Mouse (Mus musculus): ENCODE measurements around the gene Prkab2. TPM values are rescaled to one million over a fixed set of nuclear protein-coding genes. Genes with fewer than 3 reads are reported as not detected.

Prkab2 gene
- polyA plus RNA-seq, 1 experiment from 2014 or later = 24.6 TPM

DNA sequence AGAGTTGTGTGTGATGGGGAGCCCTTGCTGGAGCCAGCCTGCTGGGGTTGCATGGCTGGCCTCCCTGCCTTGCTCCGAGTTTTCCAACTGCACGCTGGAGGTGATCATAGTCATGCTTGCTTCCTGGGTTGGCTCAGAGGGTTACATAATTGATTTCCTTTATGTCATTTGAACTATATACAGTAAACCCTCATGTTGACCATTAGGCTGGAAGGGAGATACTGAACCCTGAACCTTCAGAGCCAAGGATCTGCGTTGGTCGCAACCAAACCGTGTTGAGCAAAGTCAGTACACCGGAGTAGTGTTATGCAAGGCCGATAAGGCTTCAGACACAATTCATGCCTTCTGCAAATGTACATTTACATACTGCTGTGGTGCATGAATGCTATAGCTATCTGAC, 30.1 kb upstream of the Prkab2 start:
- peak overlapping the region; percentile 63 for H3K4me3 ChIP-seq
- no peak overlapping the region for H3K9ac ChIP-seq
- no peaks in the 10 kb centered on the region for H3K27me3 ChIP-seq (replicated peaks)
- H3K36me3 ChIP-seq = no peaks in the 10 kb centered on the region
- no peaks in the 10 kb centered on the region for H3K9me3 ChIP-seq (replicated peaks)
- peak overlapping the region; percentile 70 for H3K4me2 ChIP-seq
- H3K4me1 ChIP-seq (replicated peaks) = peaks cover 8% of the 10 kb centered on the region; the same call in 1 of the 2 replicates
- no peak for ATAC-seq (ENCODE audit: insufficient number of reproducible peaks, low FRiP score)
- WGBS = 72% methylated on average over 7 of the region's 7 CpGs
- no peak overlapping the region for H3K27ac ChIP-seq (ENCODE audit: poor library complexity, severe bottlenecking)

DNA sequence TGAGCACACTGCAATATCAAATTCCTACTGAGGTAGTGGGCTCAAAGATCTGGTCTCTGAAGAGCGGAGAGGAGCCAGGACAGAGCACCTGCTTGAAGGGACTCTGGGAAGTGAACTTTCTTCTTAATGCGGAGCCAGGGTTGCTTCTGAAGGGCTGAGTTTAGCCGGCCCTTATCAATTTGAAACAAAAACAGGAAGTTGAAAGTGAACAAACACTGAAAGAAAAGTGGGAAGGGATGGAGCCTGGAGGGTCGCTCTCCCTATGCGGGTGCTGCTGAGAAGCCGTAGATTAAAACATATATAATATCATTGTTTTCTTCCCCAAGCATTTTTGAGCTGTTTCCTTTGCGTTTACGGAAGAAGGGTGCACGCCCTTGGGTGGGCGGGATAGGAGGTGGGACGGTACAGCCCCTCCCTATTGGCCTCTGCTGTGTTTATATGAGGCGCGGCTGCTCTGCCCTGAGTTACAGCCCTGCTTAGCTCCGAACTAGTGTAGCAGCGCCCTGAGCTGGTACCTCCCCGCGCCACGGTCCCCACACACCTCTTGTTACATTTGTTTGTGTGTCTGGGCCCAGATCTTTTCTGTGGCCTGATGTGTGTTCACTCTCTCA, 29.5 kb upstream of the Prkab2 start, which contains the start of gene Fmo5:
Gene Fmo5 (plus strand): TSS at position 414 of the 611 bp plus-strand sequence.
- Histone ChIP-seq H3K9me3 (replicated peaks) (no peaks in the 10 kb centered on the region), H3K4me1 (replicated peaks) (peaks cover 8% of the 10 kb centered on the region; the same call in 1 of the 2 replicates), H3K4me2 (peak within 1 kb of the TSS; percentile 70), H3K27me3 (replicated peaks) (no peaks in the 10 kb centered on the region), H3K36me3 (no peaks in the 10 kb centered on the region), H3K27ac (ENCODE audit: poor library complexity, severe bottlenecking) (0 out of 2 replicates have a peak within 1 kb of the TSS, but pooled peaks have one; percentile 30), H3K9ac (peak within 1 kb of the TSS; percentile 64), H3K4me3 (peak within 1 kb of the TSS; percentile 63)
- WGBS = 2% methylated on average over 18 of the region's 18 CpGs
- ATAC-seq (ENCODE audit: insufficient number of reproducible peaks, low FRiP score) = peak; percentile 95

DNA sequence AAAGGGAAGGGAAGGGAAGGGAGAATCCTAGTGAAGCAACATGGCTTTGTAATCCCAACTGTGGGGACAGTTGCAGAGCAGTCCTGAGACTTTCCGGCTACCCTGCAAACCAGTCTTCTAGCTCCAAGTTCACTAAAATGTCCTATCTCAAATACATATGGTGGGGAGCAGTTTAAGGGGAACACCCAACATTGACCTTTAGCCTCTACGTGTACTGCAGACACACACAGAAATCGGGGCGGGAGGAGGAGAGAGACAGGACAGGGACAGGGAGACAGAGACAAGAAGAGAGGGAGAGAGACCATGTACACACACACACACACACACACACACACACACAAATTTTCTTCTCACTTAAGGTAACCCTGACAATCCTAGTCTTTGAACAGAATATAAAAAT, 28.1 kb upstream of the Prkab2 start:
- Histone ChIP-seq H3K27ac (ENCODE audit: poor library complexity, severe bottlenecking) (no peak overlapping the region), H3K4me2 (no peak overlapping the region), H3K9me3 (replicated peaks) (no peaks in the 10 kb centered on the region), H3K27me3 (replicated peaks) (no peaks in the 10 kb centered on the region), H3K9ac (no peak overlapping the region), H3K4me3 (no peak overlapping the region), H3K36me3 (no peaks in the 10 kb centered on the region), H3K4me1 (replicated peaks) (peaks cover 14% of the 10 kb centered on the region)
- ATAC-seq (ENCODE audit: insufficient number of reproducible peaks, low FRiP score) = no peak
- WGBS = 88% methylated on average over 4 of the region's 4 CpGs

DNA sequence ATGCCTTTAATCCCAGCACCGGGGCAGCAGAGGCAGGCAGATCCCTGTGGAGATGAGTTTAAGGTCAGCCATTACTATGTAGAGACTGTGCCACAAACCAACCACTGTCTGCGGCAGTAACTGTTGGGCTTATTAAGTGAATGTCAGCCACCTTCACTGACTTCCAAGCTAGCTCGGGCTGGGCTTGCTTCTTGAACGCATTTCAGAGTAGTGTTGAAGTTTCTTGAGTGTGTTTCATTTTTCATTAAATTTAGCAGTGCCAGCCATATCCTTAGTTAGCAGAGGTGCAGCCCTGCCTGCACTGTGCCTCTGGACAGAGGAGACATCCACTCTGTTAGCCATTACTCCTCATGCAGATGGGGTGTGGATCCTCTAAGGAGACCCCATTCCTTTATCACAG, 27.2 kb upstream of the Prkab2 start:
- Histone ChIP-seq H3K9ac (no peak overlapping the region), H3K4me3 (no peak overlapping the region), H3K4me2 (no peak overlapping the region), H3K9me3 (replicated peaks) (no peaks in the 10 kb centered on the region), H3K27me3 (replicated peaks) (no peaks in the 10 kb centered on the region), H3K4me1 (replicated peaks) (peaks cover 14% of the 10 kb centered on the region), H3K36me3 (no peaks in the 10 kb centered on the region), H3K27ac (ENCODE audit: poor library complexity, severe bottlenecking) (no peak overlapping the region)
- ATAC-seq (ENCODE audit: insufficient number of reproducible peaks, low FRiP score) = no peak
- 85% methylated on average over 4 of the region's 4 CpGs for WGBS

DNA sequence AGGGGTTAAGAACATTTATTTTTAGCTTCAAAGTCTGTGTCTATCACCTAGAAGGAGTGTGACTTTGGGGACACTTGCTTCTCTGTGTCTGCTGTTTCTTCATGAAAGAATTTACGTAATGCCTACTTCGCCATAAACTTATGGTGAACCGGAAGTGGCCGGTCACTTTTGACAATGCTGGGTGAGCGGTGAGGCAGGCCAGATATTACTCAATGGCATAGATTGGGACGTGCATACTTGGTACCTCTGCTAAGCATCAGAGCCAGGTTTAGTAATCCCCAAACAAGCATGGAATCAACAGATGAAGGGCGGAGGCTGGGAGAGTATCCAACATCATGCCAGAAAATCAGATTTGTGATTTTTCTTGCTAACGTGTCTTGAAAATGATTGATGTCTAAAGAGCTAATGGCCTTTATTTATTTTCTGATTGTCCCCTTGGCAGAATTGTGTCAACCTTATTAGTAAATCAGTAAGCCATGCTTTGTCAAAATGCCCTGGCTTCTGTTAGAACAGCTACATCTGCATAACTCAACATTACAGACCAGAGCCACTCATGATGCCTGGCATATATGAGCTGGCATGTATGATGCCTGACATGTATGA, 26.6 kb upstream of the Prkab2 start:
- Histone ChIP-seq H3K9me3 (replicated peaks) (no peaks in the 10 kb centered on the region), H3K36me3 (no peaks in the 10 kb centered on the region), H3K4me1 (replicated peaks) (peaks cover 14% of the 10 kb centered on the region), H3K27me3 (replicated peaks) (no peaks in the 10 kb centered on the region), H3K27ac (ENCODE audit: poor library complexity, severe bottlenecking) (no peak overlapping the region), H3K9ac (no peak overlapping the region), H3K4me2 (no peak overlapping the region), H3K4me3 (no peak overlapping the region)
- 66% methylated on average over 8 of the region's 8 CpGs for WGBS
- ATAC-seq (ENCODE audit: insufficient number of reproducible peaks, low FRiP score) = no peak

- H3K27me3 ChIP-seq (replicated peaks) = no peaks in the 10 kb centered on the region
- WGBS = 78% methylated on average over 4 of the region's 4 CpGs
- no peak overlapping the region for H3K27ac ChIP-seq (ENCODE audit: poor library complexity, severe bottlenecking)
- no peak overlapping the region for H3K4me2 ChIP-seq
- no peaks in the 10 kb centered on the region for H3K9me3 ChIP-seq (replicated peaks)
- H3K4me1 ChIP-seq (replicated peaks) = peaks cover 14% of the 10 kb centered on the region
- no peaks in the 10 kb centered on the region for H3K36me3 ChIP-seq
- H3K4me3 ChIP-seq = no peak overlapping the region
- no peak overlapping the region for H3K9ac ChIP-seq
- ATAC-seq (ENCODE audit: insufficient number of reproducible peaks, low FRiP score) = no peak
These were observed 24.5 kb upstream of the Prkab2 start for GRCm38 (mm10) chr3:97633456-97633855.

DNA sequence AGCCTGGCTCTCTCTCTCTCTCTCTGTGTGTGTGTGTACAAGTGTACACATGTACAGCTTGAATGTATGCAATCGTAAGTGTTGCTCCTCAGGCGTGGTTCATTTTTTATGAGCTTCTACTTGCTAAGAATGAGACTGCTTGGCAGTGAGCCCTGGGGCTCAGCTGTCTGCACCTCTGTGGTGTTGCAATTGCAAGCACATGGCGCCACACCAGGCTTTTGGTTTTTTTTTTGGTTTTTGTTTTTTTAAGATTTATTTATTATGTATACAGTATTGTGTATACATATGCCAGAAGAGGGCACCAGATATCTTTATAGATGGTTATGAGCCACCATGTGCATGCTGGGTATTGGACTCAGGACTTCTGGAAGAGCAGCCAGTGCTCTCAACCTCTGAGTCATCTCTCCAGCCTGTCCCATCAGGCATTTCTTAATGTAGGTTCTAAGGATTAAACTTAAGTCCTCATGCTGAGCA, 23.7 kb upstream of the Prkab2 start:
- no peak overlapping the region for H3K4me3 ChIP-seq
- H3K27me3 ChIP-seq (replicated peaks) = no peaks in the 10 kb centered on the region
- H3K9ac ChIP-seq = no peak overlapping the region
- no peak for ATAC-seq (ENCODE audit: insufficient number of reproducible peaks, low FRiP score)
- H3K4me2 ChIP-seq = no peak overlapping the region
- 66% methylated on average over 3 of the region's 3 CpGs for WGBS
- no peak overlapping the region for H3K27ac ChIP-seq (ENCODE audit: poor library complexity, severe bottlenecking)
- no peaks in the 10 kb centered on the region for H3K9me3 ChIP-seq (replicated peaks)
- no peaks in the 10 kb centered on the region for H3K36me3 ChIP-seq
- H3K4me1 ChIP-seq (replicated peaks) = peaks cover 9% of the 10 kb centered on the region

DNA sequence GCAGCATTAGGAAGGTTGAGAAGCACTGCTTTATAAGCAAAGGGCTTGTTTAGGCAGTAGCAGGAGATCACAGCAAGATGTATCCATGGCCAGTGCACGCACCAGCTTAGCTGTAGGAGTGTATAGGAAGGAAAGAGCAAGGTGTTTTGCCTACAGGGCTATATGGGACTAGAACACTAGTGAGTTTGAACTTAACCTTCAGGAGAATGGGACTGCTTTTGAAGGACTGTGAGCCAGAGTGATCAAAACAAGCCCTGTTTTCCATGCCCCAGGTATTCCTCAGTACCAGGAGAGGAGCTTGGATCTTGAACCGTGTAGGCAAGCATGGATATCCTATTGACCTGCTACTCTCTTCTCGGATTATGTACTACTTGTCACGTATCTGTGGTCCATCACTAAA, 16.6 kb upstream of the Prkab2 start:
- H3K9ac ChIP-seq = no peak overlapping the region
- no peaks in the 10 kb centered on the region for H3K36me3 ChIP-seq
- peaks cover 2% of the 10 kb centered on the region; the same call in 1 of the 2 replicates for H3K4me1 ChIP-seq (replicated peaks)
- WGBS = 87% methylated on average over 4 of the region's 4 CpGs
- no peaks in the 10 kb centered on the region for H3K9me3 ChIP-seq (replicated peaks)
- no peak overlapping the region for H3K4me3 ChIP-seq
- no peak for ATAC-seq (ENCODE audit: insufficient number of reproducible peaks, low FRiP score)
- H3K27me3 ChIP-seq (replicated peaks) = no peaks in the 10 kb centered on the region
- H3K27ac ChIP-seq (ENCODE audit: poor library complexity, severe bottlenecking) = no peak overlapping the region
- H3K4me2 ChIP-seq = no peak overlapping the region

- H3K4me1 ChIP-seq (replicated peaks) = peaks cover 2% of the 10 kb centered on the region; the same call in 1 of the 2 replicates
- H3K9ac ChIP-seq = no peak overlapping the region
- no peak for ATAC-seq (ENCODE audit: insufficient number of reproducible peaks, low FRiP score)
- H3K4me2 ChIP-seq = no peak overlapping the region
- H3K9me3 ChIP-seq (replicated peaks) = no peaks in the 10 kb centered on the region
- no peak overlapping the region for H3K27ac ChIP-seq (ENCODE audit: poor library complexity, severe bottlenecking)
- H3K4me3 ChIP-seq = no peak overlapping the region
- H3K27me3 ChIP-seq (replicated peaks) = no peaks in the 10 kb centered on the region
- H3K36me3 ChIP-seq = no peaks in the 10 kb centered on the region
- 74% methylated on average over 9 of the region's 9 CpGs for WGBS
These were observed 16.0 kb upstream of the Prkab2 start for GRCm38 (mm10) chr3:97642001-97642400.

- 36% methylated on average over 1 of the region's 1 CpGs for WGBS
- Histone ChIP-seq H3K36me3 (no peaks in the 10 kb centered on the region), H3K27me3 (replicated peaks) (no peaks in the 10 kb centered on the region), H3K9me3 (replicated peaks) (no peaks in the 10 kb centered on the region), H3K9ac (no peak overlapping the region), H3K27ac (ENCODE audit: poor library complexity, severe bottlenecking) (no peak overlapping the region), H3K4me1 (replicated peaks) (peaks cover 12% of the 10 kb centered on the region), H3K4me3 (no peak overlapping the region), H3K4me2 (no peak overlapping the region)
- no peak for ATAC-seq (ENCODE audit: insufficient number of reproducible peaks, low FRiP score)
These were observed 9.5 kb upstream of the Prkab2 start for GRCm38 (mm10) chr3:97648518-97648917.

DNA sequence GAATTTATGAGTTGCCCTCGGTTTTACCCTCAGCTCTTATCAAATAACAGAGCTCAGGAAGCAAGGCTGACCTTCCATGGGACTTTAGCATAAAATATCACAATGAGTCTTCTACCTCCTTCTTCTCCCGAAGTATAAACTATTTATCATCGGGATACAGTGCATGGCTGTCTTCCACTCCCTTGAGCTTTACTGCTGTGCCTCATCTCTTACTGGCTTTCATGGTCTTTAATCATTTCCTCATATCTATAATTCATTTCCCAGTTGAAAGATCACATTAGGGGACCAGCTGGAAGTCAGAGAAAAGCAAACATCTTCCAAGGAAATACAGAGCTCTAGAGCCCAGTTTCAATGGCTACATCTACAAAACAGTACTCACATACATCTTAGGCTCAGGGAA, 9.0 kb upstream of the Prkab2 start:
- Histone ChIP-seq H3K4me3 (no peak overlapping the region), H3K4me2 (no peak overlapping the region), H3K9me3 (replicated peaks) (no peaks in the 10 kb centered on the region), H3K4me1 (replicated peaks) (peaks cover 10% of the 10 kb centered on the region; the same call in 1 of the 2 replicates), H3K27ac (ENCODE audit: poor library complexity, severe bottlenecking) (no peak overlapping the region), H3K9ac (no peak overlapping the region), H3K36me3 (no peaks in the 10 kb centered on the region), H3K27me3 (replicated peaks) (no peaks in the 10 kb centered on the region)
- no peak for ATAC-seq (ENCODE audit: insufficient number of reproducible peaks, low FRiP score)
- WGBS = 74% methylated on average over 3 of the region's 3 CpGs

Measured in heart, embryonic 12.5 days (tissue).